Mouse (Mus musculus) neural tube, embryonic 13.5 days (tissue): ENCODE results near the gene Hoxd8. TPM values are rescaled to one million over a fixed set of nuclear protein-coding genes. Genes with fewer than 3 reads are reported as not detected.
A peak's percentile ranks its signal among the peaks of the same experiment; 100 is the strongest.

Source experiments
- ATAC-seq: fragments of 200-750 bp; cut with Nextera tagmentation; 2 replicates; pipeline ENCODE4 v1.8.0; 2017; ENCODE audit warnings: low read depth, mild to moderate bottlenecking, moderate TSS enrichment, moderate library complexity
- H3K27ac ChIP-seq: fragments of 300-500 bp; sonication (generic); replicated peaks from 2 replicates; pipeline ENCODE4 v1.5.1; 2015; ENCODE audit warnings: moderate library complexity, mild to moderate bottlenecking, inconsistent platforms
- H3K27me3 ChIP-seq: fragments of 300-500 bp; sonication (generic); 2 replicates; pipeline ENCODE4 v1.6.1; 2015; ENCODE audit warnings: mild to moderate bottlenecking, inconsistent platforms
- H3K36me3 ChIP-seq: fragments of 300-500 bp; sonication (generic); 2 replicates; pipeline ENCODE4 v1.6.1; 2015; ENCODE audit warnings: mild to moderate bottlenecking, inconsistent platforms
- H3K4me1 ChIP-seq: fragments of 300-500 bp; sonication (generic); replicated peaks from 2 replicates; pipeline ENCODE4 v1.6.1; 2015; ENCODE audit warnings: inconsistent platforms
- H3K4me2 ChIP-seq: fragments of 300-500 bp; sonication (generic); 2 replicates; pipeline ENCODE4 v1.6.1; 2015; ENCODE audit warnings: inconsistent platforms, mild to moderate bottlenecking, moderate library complexity
- H3K4me3 ChIP-seq: fragments of 300-500 bp; sonication (generic); 2 replicates; pipeline ENCODE4 v1.5.1; 2015; ENCODE audit warnings: mild to moderate bottlenecking, inconsistent platforms
- H3K9ac ChIP-seq: fragments of 300-500 bp; sonication (generic); 2 replicates; pipeline ENCODE4 v1.6.1; 2015; ENCODE audit warnings: moderate library complexity, mild to moderate bottlenecking, inconsistent platforms
- H3K9me3 ChIP-seq: fragments of 300-500 bp; sonication (generic); 2 replicates; pipeline ENCODE4 v1.6.1; 2016; ENCODE audit warnings: inconsistent platforms
- WGBS: fragments of 180-500 bp; shearing (Covaris S2); methylation state at CpG from one replicate; pipeline ENCODE4 v1.1.7; 2015; 5-methylcytosine and 5-hydroxymethylcytosine counted together
- polyA plus RNA-seq: library from polyadenylated mRNA; unstranded; fragments of >200 nt; fragmentation: Nextera tagmentation; extraction: Ambion mirVana; gene quantifications from 2 replicates; pipeline ENCODE4 v1.2.1, GENCODE M21; 2015

Gene Hoxd8
- polyA plus RNA-seq, 1 experiment from 2014 or later, result 22.8 TPM

DNA sequence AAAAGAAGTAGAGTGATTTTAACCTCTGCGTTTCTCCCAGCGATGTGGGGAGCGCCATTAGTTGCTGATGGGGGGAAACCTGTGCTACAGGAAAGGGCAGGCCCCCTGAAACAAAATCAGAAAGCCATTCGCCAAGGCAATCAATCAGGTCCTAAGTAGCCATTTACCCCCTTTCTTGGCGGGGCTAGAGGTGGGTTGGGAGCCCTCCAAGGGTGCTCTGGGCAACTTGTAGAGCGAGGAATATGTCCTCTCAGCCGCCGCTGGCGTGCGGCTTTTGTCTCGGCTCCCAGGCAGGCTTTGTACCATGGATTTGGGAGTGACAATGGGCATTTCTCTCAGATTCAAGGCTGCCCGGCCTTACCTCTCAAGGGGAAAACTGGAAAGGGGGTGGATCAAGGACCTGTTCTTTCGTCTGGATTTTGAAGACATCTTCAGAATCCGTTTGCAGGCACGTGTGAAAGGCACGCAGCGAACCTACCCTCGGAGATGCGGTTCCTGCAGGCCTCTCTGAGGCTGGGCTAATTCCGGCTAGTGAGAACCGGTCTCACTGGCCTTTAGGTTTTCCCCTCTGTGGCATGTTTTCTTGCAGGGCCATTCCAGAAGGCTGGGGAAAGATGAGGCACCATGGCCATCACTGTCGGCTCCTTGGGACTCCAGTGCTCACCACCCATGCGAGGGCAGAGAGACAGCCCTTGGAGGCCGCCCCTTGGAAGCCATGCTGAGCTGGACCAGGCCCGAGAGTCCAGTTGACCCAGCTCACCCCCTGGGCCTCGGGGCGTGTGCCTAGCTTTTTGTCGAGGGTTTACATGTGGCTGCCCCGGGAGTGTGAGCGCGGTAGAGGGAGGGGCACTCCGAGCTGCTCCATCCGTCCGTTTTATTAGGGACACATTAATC lies 7.7 kb upstream of the Hoxd8 start:
- Histone ChIP-seq H3K4me3 (peak overlapping the region; percentile 61), H3K9me3 (no peaks in the 10 kb centered on the region), H3K36me3 (no peaks in the 10 kb centered on the region), H3K9ac (peak overlapping the region; percentile 96), H3K27ac (peak overlapping the region; percentile 95), H3K4me2 (peak overlapping the region; percentile 67), H3K4me1 (peaks cover 59% of the 10 kb centered on the region), H3K27me3 (peaks cover 83% of the 10 kb centered on the region)
- 2% methylated on average over 34 of the region's 34 CpGs for WGBS
- ATAC-seq, result no peak

DNA sequence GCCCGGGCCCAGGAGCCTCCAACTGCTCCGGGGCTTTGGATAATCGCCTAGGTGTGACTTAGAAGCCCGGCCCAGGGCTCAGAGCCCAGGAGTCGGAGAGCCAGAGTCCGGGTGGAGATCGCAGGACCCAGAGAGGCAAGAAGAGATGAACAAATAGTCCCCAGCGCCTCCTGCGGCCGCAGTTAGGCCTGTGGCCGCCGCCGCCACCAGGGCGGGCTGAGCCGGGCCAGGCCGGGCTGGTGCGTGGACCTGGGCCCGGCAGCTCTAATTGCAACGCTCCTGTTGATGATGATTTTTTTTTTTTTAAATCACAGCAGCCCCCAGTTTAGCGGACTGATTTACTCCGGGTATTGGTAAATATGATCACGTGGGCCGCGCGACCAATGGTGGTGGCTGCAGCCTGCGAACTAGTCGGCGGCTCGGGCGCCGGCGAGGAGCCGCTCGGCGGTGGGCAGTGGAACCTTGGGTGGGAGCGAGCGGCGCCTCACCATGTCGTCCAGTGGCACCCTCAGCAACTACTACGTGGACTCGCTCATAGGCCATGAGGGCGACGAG lies 6.8 kb upstream of the Hoxd8 start, which contains the start of gene Hoxd9:
TSS of gene Hoxd9 (plus strand) at position 161 of the 555 bp plus-strand sequence.
- H3K36me3 ChIP-seq, result no peaks in the 10 kb centered on the region
- H3K4me3 ChIP-seq, result peak within 1 kb of the TSS; percentile 61
- H3K27ac ChIP-seq, result peak within 1 kb of the TSS; percentile 95
- ATAC-seq, result peak; percentile 67
- under 1% methylated on average over 43 of the region's 43 CpGs for WGBS
- peaks cover 74% of the 10 kb centered on the region for H3K27me3 ChIP-seq
- H3K9ac ChIP-seq, result peak within 1 kb of the TSS; percentile 96
- no peaks in the 10 kb centered on the region for H3K9me3 ChIP-seq
- H3K4me1 ChIP-seq, result peaks cover 53% of the 10 kb centered on the region
- peak within 1 kb of the TSS; percentile 67 for H3K4me2 ChIP-seq

GRCm38 (mm10) chr2:74698201-74699052 lies 6.0 kb upstream of the Hoxd8 start:
- Histone ChIP-seq H3K9ac (peak overlapping the region; percentile 96), H3K36me3 (no peaks in the 10 kb centered on the region), H3K9me3 (no peaks in the 10 kb centered on the region), H3K4me2 (peak overlapping the region; percentile 67), H3K4me3 (peak overlapping the region; percentile 61), H3K4me1 (peaks cover 49% of the 10 kb centered on the region), H3K27ac (peak overlapping the region; percentile 95), H3K27me3 (peaks cover 66% of the 10 kb centered on the region)
- WGBS, result under 1% methylated on average over 81 of the region's 86 CpGs
- peak; percentile 30 for ATAC-seq

GRCm38 (mm10) chr2:74699053-74699430 lies 5.4 kb upstream of the Hoxd8 start:
- under 1% methylated on average over 17 of the region's 17 CpGs for WGBS
- peak overlapping the region; percentile 96 for H3K9ac ChIP-seq
- peaks cover 56% of the 10 kb centered on the region for H3K4me1 ChIP-seq
- peaks cover 60% of the 10 kb centered on the region for H3K27me3 ChIP-seq
- peak overlapping the region; percentile 61 for H3K4me3 ChIP-seq
- H3K9me3 ChIP-seq, result no peaks in the 10 kb centered on the region
- peak overlapping the region; percentile 95 for H3K27ac ChIP-seq
- peak overlapping the region; percentile 67 for H3K4me2 ChIP-seq
- H3K36me3 ChIP-seq, result no peaks in the 10 kb centered on the region
- 0 out of 2 replicates have a peak, but pooled peaks have one; percentile 20 for ATAC-seq

DNA sequence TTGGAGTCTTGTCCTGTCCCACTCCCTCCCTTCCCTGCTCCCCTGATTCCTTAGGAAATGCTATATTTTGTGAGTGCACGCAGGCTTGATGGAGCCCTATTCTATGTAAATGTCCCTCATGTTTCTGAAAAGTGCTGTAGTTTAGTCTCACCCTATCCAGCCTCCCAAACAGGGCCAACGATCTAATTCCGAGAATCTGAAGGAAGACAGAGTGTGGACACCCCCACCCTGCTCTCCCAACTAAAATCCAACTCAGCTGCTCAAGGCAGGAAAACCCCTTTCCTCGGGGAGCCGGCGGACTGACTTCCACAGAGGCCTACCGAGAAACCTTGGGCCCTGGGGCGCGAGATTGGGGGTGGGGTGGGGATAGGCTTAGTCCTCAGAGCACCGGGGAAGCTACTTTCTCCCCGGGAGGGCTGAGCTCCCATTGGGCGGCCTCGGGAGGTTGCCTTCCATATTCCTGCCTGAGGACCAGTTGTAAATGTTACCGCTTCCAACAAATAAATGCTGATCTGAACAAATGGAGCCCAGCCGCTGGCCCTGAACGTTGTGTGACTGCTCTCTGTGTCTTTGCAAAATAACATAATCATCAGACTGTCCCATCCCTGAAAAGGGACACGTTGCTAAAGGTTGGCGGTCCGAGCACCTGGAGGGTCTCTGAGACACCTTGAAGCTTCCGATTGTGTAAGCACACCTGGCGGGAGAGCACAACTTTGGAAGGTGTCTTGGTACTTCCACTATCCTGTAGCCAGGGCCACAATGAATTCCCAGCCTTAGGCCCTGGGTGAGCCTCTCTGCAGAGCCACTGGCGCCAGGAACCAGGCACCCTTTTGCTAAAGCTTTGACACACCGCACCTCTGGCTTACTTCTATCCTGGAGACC lies 4.5 kb upstream of the Hoxd8 start:
- Histone ChIP-seq H3K27me3 (peaks cover 52% of the 10 kb centered on the region), H3K36me3 (no peaks in the 10 kb centered on the region), H3K4me2 (peak overlapping the region; percentile 67), H3K27ac (peak overlapping the region; percentile 95), H3K9me3 (no peaks in the 10 kb centered on the region), H3K4me1 (peaks cover 61% of the 10 kb centered on the region), H3K9ac (peak overlapping the region; percentile 96), H3K4me3 (peak overlapping the region; percentile 61)
- no peak for ATAC-seq
- WGBS, result 6% methylated on average over 23 of the region's 23 CpGs

GRCm38 (mm10) chr2:74700546-74701112 lies 3.8 kb upstream of the Hoxd8 start:
- peak overlapping the region; percentile 95 for H3K27ac ChIP-seq

GRCm38 (mm10) chr2:74701949-74702819 lies 2.2 kb upstream of the Hoxd8 start:
- Histone ChIP-seq H3K4me1 (peaks cover 57% of the 10 kb centered on the region), H3K9ac (peak overlapping the region; percentile 100), H3K4me3 (peak overlapping the region; percentile 20), H3K4me2 (peak overlapping the region; percentile 69), H3K36me3 (no peaks in the 10 kb centered on the region), H3K27me3 (peaks cover 29% of the 10 kb centered on the region), H3K27ac (peak overlapping the region; percentile 71), H3K9me3 (no peaks in the 10 kb centered on the region)
- no peak for ATAC-seq
- 12% methylated on average over 17 of the region's 17 CpGs for WGBS

More at GRCm38 (mm10) chr2:74700546-74701112, 3.8 kb upstream of the Hoxd8 start:
- peak overlapping the region; percentile 67 for H3K4me2 ChIP-seq
- peak overlapping the region; percentile 96 for H3K9ac ChIP-seq
- H3K27me3 ChIP-seq, result peaks cover 44% of the 10 kb centered on the region
- 9% methylated on average over 22 of the region's 22 CpGs for WGBS
- ATAC-seq, result no peak
- H3K4me3 ChIP-seq, result peak overlapping the region; percentile 61
- no peaks in the 10 kb centered on the region for H3K9me3 ChIP-seq
- peaks cover 61% of the 10 kb centered on the region for H3K4me1 ChIP-seq
- H3K36me3 ChIP-seq, result no peaks in the 10 kb centered on the region

DNA sequence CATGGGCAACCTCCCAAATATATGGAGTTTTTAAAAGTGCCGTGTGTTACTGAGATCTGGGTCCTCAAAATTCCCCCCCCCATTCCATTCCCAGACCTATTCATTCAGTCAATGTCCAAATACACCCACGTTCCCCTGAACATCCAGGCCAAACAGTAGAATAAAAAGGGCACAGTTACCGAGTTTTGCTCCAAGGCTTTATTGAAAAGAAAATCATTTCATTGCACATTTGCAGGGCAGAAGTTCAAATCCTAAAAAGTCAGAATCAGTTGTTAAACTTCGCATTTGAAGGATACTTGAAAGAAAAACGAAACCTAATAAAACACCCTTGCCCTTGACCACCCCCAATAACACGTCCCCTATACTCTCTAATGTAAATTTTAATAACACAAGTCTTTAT lies 1.6 kb upstream of the Hoxd8 start:
- H3K9me3 ChIP-seq, result no peaks in the 10 kb centered on the region
- peak overlapping the region; percentile 69 for H3K4me2 ChIP-seq
- H3K4me3 ChIP-seq, result peak overlapping the region; percentile 10; the same call in 1 of the 2 replicates
- no peak for ATAC-seq
- peaks cover 23% of the 10 kb centered on the region for H3K27me3 ChIP-seq
- peak overlapping the region; percentile 100 for H3K9ac ChIP-seq
- WGBS, result 27% methylated on average over 6 of the region's 6 CpGs
- peaks cover 59% of the 10 kb centered on the region for H3K4me1 ChIP-seq
- H3K27ac ChIP-seq, result peak overlapping the region; percentile 100; the same call in 1 of the 2 replicates
- no peaks in the 10 kb centered on the region for H3K36me3 ChIP-seq

DNA sequence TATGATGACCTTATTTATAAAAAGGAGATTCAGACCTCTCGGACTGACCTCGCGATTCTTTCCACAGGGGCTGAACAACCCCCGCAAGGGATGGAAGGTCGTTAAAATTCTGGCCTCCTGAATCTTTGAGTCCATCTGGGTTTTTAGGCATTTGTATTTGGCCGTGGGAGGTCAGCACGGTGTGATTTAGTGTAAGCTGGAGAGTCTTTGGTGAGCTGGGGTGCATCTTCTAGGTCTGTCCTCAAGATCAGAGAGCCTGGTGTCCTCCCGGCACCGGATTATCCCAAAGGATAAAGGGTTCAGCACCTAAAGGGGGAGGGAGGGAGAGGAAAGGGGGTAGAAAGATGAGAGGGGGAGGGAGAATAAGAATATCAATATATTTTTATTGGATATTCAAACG lies 1.1 kb upstream of the Hoxd8 start:
- Histone ChIP-seq H3K9me3 (no peaks in the 10 kb centered on the region), H3K36me3 (no peaks in the 10 kb centered on the region), H3K9ac (peak overlapping the region; percentile 100), H3K4me2 (peak overlapping the region; percentile 69), H3K4me3 (peak overlapping the region; percentile 81), H3K27me3 (peaks cover 23% of the 10 kb centered on the region), H3K4me1 (peaks cover 58% of the 10 kb centered on the region), H3K27ac (peak overlapping the region; percentile 100)
- WGBS, result 15% methylated on average over 10 of the region's 10 CpGs
- no peak for ATAC-seq
